Mouse (Mus musculus) neural tube, embryonic 12.5 days (tissue): Measurements from ENCODE around the gene Grk3. TPM values are rescaled to one million over a fixed set of nuclear protein-coding genes. Genes with fewer than 3 reads are reported as not detected.

ENCODE experiments used
- ATAC-seq: fragments of 200-750 bp; cut with Nextera tagmentation; 2 replicates; pipeline ENCODE4 v1.8.0; 2017; ENCODE audit warnings: low read depth, mild to moderate bottlenecking, moderate TSS enrichment, moderate library complexity; ENCODE audit not compliant: low FRiP score
- H3K27ac ChIP-seq: fragments of 300-500 bp; sonication (generic); 2 replicates; pipeline ENCODE4 v1.5.1; 2016
- H3K27me3 ChIP-seq: fragments of 300-500 bp; sonication (generic); replicated peaks from 2 replicates; pipeline ENCODE4 v1.6.1; 2016; ENCODE audit warnings: mild to moderate bottlenecking
- H3K36me3 ChIP-seq: fragments of 300-500 bp; sonication (generic); 2 replicates; pipeline ENCODE4 v1.6.1; 2016; ENCODE audit warnings: mild to moderate bottlenecking
- H3K4me1 ChIP-seq: fragments of 300-500 bp; sonication (generic); 2 replicates; pipeline ENCODE4 v1.6.1; 2016
- H3K4me2 ChIP-seq: fragments of 300-500 bp; sonication (generic); replicated peaks from 2 replicates; pipeline ENCODE4 v1.6.1; 2016; ENCODE audit warnings: mild to moderate bottlenecking
- H3K4me3 ChIP-seq: fragments of 300-500 bp; sonication (generic); 2 replicates; pipeline ENCODE4 v1.5.1; 2016
- H3K9ac ChIP-seq: fragments of 300-500 bp; sonication (generic); 2 replicates; pipeline ENCODE4 v1.6.1; 2016; ENCODE audit warnings: mild to moderate bottlenecking
- H3K9me3 ChIP-seq: fragments of 300-500 bp; sonication (generic); 2 replicates; pipeline ENCODE4 v1.6.1; 2016; ENCODE audit warnings: mild to moderate bottlenecking
- WGBS: fragments of 180-500 bp; shearing (Covaris S2); methylation state at CpG from one replicate; pipeline ENCODE4 v1.1.7; 2016; 5-methylcytosine and 5-hydroxymethylcytosine counted together
- polyA plus RNA-seq: library from polyadenylated mRNA; unstranded; fragments of >200 nt; fragmentation: Nextera tagmentation; extraction: Ambion mirVana; gene quantifications from 2 replicates; pipeline ENCODE4 v1.2.1, GENCODE M21; 2016

The Grk3 gene
- polyA plus RNA-seq, 1 experiment from 2014 or later = 8.8 TPM

- ATAC-seq = no peak
- Histone ChIP-seq H3K36me3 (no peaks in the 10 kb centered on the region), H3K27me3 (peaks cover 4% of the 10 kb centered on the region; the same call in 1 of the 2 replicates), H3K9ac (no peak overlapping the region), H3K4me2 (no peak overlapping the region), H3K9me3 (no peaks in the 10 kb centered on the region), H3K4me3 (no peak overlapping the region), H3K4me1 (peaks cover 9% of the 10 kb centered on the region), H3K27ac (no peak overlapping the region)
- 85% methylated on average over 3 of the region's 3 CpGs for WGBS
These were observed 14.5 kb upstream of the Grk3 start for GRCm38 (mm10) chr5:113030082-113030481.

DNA sequence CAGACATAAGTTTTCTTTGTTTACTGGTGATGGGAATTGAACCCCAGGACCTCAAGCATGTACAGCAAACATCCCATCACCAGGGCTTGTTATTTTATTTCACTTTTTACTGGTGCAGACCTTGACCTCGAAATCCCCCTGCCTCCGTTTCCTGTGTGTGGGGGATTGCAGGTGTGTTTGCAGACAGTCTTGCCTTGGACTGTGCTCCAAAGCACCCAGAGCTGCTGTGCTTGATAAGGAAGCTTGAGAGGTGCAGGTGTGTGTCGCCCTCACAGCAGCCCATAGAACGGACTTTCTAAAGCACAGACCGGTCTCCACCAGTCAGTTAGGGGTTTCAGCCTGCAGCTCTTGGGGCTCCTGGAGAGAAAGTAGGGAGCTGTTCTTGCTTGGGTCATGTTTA is 11.1 kb upstream of the Grk3 start:
- 87% methylated on average over 5 of the region's 5 CpGs for WGBS
- no peak overlapping the region for H3K4me2 ChIP-seq
- no peak for ATAC-seq

DNA sequence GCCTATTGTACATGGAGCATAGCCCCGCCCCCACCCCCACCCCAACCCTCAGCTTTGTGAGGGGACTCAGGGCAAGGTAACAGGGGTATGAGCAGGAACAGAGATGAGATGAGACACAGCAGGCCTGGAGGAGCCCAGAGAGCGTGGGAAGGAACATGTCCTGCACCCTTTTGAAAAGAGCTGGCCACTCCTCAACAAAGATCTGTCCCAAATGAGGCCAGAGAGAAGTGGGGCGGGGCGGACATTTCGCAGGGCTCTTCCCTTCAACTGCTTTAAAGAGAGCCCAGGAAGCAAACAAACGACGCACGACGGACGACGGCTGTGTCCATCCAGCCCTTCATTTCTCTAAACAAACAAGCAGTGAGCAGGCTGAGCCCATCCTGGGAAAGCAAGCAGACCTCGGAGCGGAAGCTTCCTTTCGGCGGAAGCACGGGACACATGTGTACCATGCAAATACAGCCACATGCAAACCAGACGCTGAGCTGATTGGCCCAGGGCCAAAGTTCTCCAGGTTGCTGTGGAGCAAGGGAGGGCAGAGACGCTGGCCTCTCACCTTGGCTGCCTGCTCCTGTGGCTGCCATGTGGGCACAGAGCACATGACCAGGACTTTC is 8.7 kb upstream of the Grk3 start:
- no peak overlapping the region for H3K9ac ChIP-seq
- ATAC-seq = no peak
- peaks cover 4% of the 10 kb centered on the region for H3K9me3 ChIP-seq
- H3K4me3 ChIP-seq = no peak overlapping the region
- no peak overlapping the region for H3K27ac ChIP-seq
- peaks cover 16% of the 10 kb centered on the region for H3K4me1 ChIP-seq
- H3K27me3 ChIP-seq = peaks cover 4% of the 10 kb centered on the region; the same call in 1 of the 2 replicates
- H3K4me2 ChIP-seq = no peak overlapping the region
- no peaks in the 10 kb centered on the region for H3K36me3 ChIP-seq
- 38% methylated on average over 18 of the region's 18 CpGs for WGBS

More for the DNA sequence above, 11.1 kb upstream of the Grk3 start:
- Histone ChIP-seq H3K4me3 (no peak overlapping the region), H3K27ac (no peak overlapping the region), H3K27me3 (peaks cover 4% of the 10 kb centered on the region; the same call in 1 of the 2 replicates), H3K4me1 (peaks cover 18% of the 10 kb centered on the region), H3K9ac (no peak overlapping the region), H3K36me3 (no peaks in the 10 kb centered on the region), H3K9me3 (no peaks in the 10 kb centered on the region)

- WGBS = 72% methylated on average over 8 of the region's 8 CpGs
- Histone ChIP-seq H3K36me3 (no peaks in the 10 kb centered on the region), H3K9ac (no peak overlapping the region), H3K4me1 (peaks cover 13% of the 10 kb centered on the region; the same call in 1 of the 2 replicates), H3K4me2 (no peak overlapping the region), H3K27ac (no peak overlapping the region), H3K9me3 (peaks cover 4% of the 10 kb centered on the region), H3K4me3 (no peak overlapping the region), H3K27me3 (peaks cover 14% of the 10 kb centered on the region)
- no peak for ATAC-seq
These were observed 2.6 kb upstream of the Grk3 start for GRCm38 (mm10) chr5:113018190-113018589.

DNA sequence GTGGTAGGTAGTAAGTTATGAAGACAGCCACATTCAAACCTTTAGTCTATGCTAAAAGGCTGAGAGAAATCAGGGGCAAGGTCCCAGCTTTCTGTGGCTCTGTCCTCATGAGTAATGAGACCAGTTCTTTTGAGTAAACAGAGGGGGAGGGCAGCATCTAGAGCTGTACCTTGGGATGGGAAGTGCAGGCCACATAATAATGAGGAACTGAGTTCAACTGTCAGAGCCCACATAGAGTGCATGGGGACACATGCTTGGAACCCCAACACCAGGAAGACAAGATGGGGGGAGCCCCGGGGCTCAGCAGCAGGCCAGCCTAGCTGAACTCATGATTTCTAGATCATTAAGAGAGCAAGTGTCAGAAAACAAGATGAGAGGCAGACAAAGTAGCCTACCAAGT is 1.4 kb upstream of the Grk3 start:
- Histone ChIP-seq H3K4me2 (no peak overlapping the region), H3K36me3 (no peaks in the 10 kb centered on the region), H3K4me3 (no peak overlapping the region), H3K27ac (no peak overlapping the region), H3K9ac (no peak overlapping the region), H3K9me3 (peaks cover 4% of the 10 kb centered on the region), H3K4me1 (peaks cover 17% of the 10 kb centered on the region; the same call in 1 of the 2 replicates), H3K27me3 (peaks cover 14% of the 10 kb centered on the region)
- no peak for ATAC-seq
- 93% methylated on average over 1 of the region's 1 CpGs for WGBS

GRCm38 (mm10) chr5:113014808-113015235 is 769 bp downstream of the Grk3 start:
- Histone ChIP-seq H3K4me3 (peak overlapping the region; percentile 53), H3K27ac (no peak overlapping the region), H3K4me2 (peak overlapping the region; percentile 76), H3K36me3 (no peaks in the 10 kb centered on the region), H3K9me3 (peaks cover 2% of the 10 kb centered on the region), H3K27me3 (peaks cover 18% of the 10 kb centered on the region), H3K9ac (peak overlapping the region; percentile 65), H3K4me1 (peaks cover 17% of the 10 kb centered on the region; the same call in 1 of the 2 replicates)
- ATAC-seq = peak; percentile 59
- 3% methylated on average over 14 of the region's 14 CpGs for WGBS

- Histone ChIP-seq H3K27me3 (peaks cover 18% of the 10 kb centered on the region), H3K4me3 (peak overlapping the region; percentile 53), H3K9ac (0 out of 2 replicates have a peak overlapping the region, but pooled peaks have one; percentile 65), H3K9me3 (no peaks in the 10 kb centered on the region), H3K27ac (no peak overlapping the region), H3K36me3 (no peaks in the 10 kb centered on the region), H3K4me1 (peaks cover 17% of the 10 kb centered on the region; the same call in 1 of the 2 replicates), H3K4me2 (peak overlapping the region; percentile 76)
- 66% methylated on average over 16 of the region's 16 CpGs for WGBS
- no peak for ATAC-seq
These were observed 1.3 kb downstream of the Grk3 start for GRCm38 (mm10) chr5:113014111-113014807.

GRCm38 (mm10) chr5:113011926-113012325 is 3.7 kb downstream of the Grk3 start:
- H3K27me3 ChIP-seq = peaks cover 18% of the 10 kb centered on the region
- H3K9ac ChIP-seq = no peak overlapping the region
- peaks cover 17% of the 10 kb centered on the region; the same call in 1 of the 2 replicates for H3K4me1 ChIP-seq
- no peak overlapping the region for H3K4me2 ChIP-seq
- no peak for ATAC-seq
- WGBS = 90% methylated on average over 10 of the region's 10 CpGs
- H3K9me3 ChIP-seq = no peaks in the 10 kb centered on the region
- no peak overlapping the region for H3K27ac ChIP-seq
- no peaks in the 10 kb centered on the region for H3K36me3 ChIP-seq
- H3K4me3 ChIP-seq = no peak overlapping the region

DNA sequence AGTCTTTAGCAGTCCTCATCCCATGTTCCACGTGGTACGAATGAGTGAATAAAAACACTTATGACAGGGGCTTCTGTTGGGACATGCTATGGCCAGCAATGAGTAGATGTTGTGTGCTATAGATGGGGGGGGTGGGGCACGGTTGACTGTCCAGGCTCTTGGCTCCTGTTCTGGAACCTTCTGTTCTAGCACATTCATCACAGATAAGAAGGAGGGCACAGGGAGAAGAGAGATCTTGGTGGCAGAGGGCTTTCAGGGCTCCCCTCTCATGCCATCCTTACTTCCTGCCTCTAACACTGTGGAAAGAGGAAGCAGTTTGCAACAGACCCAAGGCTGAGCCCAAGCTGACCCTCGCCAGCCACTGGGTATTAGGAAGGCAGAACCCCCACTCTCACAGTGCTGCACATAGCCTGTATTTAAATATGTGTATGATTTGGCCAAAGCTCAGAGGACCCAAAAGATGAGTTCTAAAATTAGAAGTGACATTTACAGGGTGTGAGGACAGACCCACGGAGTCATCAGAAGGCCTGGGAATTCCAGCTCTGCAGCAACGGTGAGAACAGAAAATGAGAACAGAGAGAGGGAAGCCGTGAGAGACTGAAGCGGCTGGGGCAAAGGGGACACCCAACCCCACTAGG is 6.3 kb downstream of the Grk3 start:
- H3K36me3 ChIP-seq = no peaks in the 10 kb centered on the region
- H3K9ac ChIP-seq = no peak overlapping the region
- ATAC-seq = no peak
- 89% methylated on average over 8 of the region's 8 CpGs for WGBS
- 0 out of 2 replicates have a peak, but pooled peaks cover 4% of the 10 kb centered on the region for H3K4me1 ChIP-seq
- no peaks in the 10 kb centered on the region for H3K9me3 ChIP-seq
- no peak overlapping the region for H3K4me3 ChIP-seq
- H3K27me3 ChIP-seq = 0 out of 2 replicates have a peak, but pooled peaks cover 4% of the 10 kb centered on the region
- H3K4me2 ChIP-seq = no peak overlapping the region
- H3K27ac ChIP-seq = no peak overlapping the region

DNA sequence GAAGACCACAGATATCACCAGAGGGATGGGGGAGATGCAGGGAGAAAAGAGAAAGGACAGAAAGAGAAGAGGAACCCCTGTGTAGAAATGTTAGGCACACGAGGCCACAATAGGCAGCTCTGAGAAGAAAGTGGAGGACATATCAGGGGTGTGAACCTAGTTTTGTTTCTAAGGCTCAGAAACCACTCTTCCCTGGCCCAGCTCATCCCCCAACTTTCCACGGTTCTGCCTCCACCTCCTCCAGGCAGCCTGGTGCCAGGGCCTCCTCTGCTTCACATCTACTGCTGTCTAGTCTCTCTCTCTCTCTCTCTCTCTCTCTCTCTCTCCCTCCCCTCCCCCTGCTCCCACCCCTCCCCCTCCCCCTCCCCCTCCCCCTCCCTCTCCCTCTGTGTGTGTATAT is 7.1 kb downstream of the Grk3 start:
- no peak for ATAC-seq
- Histone ChIP-seq H3K9ac (no peak overlapping the region), H3K9me3 (no peaks in the 10 kb centered on the region), H3K27me3 (0 out of 2 replicates have a peak, but pooled peaks cover 4% of the 10 kb centered on the region), H3K4me2 (no peak overlapping the region), H3K27ac (no peak overlapping the region), H3K36me3 (no peaks in the 10 kb centered on the region), H3K4me1 (0 out of 2 replicates have a peak, but pooled peaks cover 4% of the 10 kb centered on the region), H3K4me3 (no peak overlapping the region)
- WGBS = 88% methylated on average over 2 of the region's 2 CpGs

DNA sequence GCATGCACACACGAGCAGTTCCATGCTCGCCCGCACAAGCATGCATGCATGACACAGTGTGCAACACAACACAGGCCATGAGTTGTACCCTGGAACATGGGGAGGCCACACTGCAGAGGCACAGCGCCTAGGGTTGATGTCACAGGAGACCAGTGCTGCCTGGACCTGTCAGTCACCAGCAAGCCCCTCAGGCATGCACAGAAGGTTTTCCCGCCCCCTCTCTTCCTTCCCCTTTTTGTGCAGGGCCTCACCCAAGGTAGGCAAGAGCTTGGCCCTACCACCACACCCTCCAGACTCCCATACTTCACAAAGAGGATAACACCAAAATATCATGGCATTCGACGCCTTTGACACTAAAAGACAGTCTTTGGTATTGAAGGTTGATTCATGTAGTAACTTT is 8.6 kb downstream of the Grk3 start:
- WGBS = 94% methylated on average over 7 of the region's 7 CpGs

DNA sequence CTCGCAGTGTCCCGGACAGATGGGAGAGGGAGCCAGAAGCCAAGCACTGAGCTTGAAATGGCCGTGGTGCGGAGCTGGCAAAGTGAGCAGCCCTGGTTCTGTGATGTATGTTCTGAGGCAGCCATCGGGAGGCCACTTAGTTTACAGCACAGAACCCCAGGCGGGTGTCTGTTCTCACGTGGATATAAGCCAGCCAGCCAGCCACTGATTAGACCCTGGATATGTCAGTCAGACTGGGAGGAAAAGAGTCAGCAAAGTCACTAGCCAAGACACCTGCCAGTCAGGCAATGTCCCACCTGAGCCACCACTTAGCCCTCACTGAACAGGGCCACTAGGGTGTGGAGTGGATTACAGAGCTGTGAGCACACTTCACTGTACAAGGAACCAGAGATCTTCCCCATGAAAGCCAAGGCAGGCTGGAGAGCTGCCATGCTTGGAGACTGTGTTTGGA is 9.6 kb downstream of the Grk3 start:
- WGBS = 82% methylated on average over 7 of the region's 7 CpGs
- no peak for ATAC-seq
- Histone ChIP-seq H3K4me2 (no peak overlapping the region), H3K36me3 (no peaks in the 10 kb centered on the region), H3K9ac (no peak overlapping the region), H3K4me1 (no peaks in the 10 kb centered on the region), H3K4me3 (no peak overlapping the region), H3K9me3 (no peaks in the 10 kb centered on the region), H3K27me3 (0 out of 2 replicates have a peak, but pooled peaks cover 1% of the 10 kb centered on the region), H3K27ac (no peak overlapping the region)

More for the DNA sequence above, 8.6 kb downstream of the Grk3 start:
- no peak overlapping the region for H3K4me2 ChIP-seq
- no peaks in the 10 kb centered on the region for H3K9me3 ChIP-seq
- H3K36me3 ChIP-seq = no peaks in the 10 kb centered on the region
- H3K4me1 ChIP-seq = no peaks in the 10 kb centered on the region
- no peak overlapping the region for H3K4me3 ChIP-seq
- 0 out of 2 replicates have a peak, but pooled peaks cover 4% of the 10 kb centered on the region for H3K27me3 ChIP-seq
- H3K27ac ChIP-seq = no peak overlapping the region
- H3K9ac ChIP-seq = no peak overlapping the region
- ATAC-seq = no peak
